Mouse (Mus musculus): ENCODE measurements around the gene Btbd11.

- TF ChIP-seq CTCF (IDR thresholded peaks at IDR 0.05; ENCODE audit: low read depth, low read length) (no peak), POLR2A (IDR thresholded peaks at IDR 0.05; ENCODE audit: extremely low read depth, insufficient read depth, low read length) (no peak)
Observed at GRCm38 (mm10) chr10:85543281-85543680, 156.7 kb downstream of the Btbd11 start.

All from liver, adult 2 months (tissue).